ENCODE assay signal across 8 mouse cellular contexts in the genomic region with DNA sequence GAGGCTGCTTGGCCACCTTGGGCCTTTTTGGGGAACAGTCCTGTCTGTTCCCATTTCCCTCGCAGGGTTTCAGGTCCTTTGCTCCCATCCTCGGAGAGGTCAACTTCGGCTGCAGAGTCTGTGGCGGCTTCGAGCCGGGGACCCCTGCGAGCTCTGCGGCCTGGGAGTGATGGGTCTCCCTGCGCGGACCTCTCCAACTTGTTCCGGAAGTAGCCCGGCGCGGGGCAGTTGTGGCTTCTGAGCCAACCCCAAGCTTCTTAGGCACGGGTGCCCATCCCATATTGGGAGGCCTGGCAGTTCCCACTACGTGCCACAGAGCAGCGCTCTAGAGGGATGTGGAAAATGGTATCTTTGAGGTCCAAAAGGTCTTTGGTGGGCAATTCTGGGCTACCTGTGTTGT. TPM values are rescaled to one million over a fixed set of nuclear protein-coding genes. Genes with fewer than 3 reads are reported as not detected.
A peak's percentile ranks its signal among the peaks of the same experiment; 100 is the strongest.
DNase-seq lines count a peak whose midpoint lies in the region; ATAC-seq and TF ChIP-seq lines count a peak whose summit lies in the region.
"Not testable (repeated sequence)": the region's sequence is repeated elsewhere in the genome, so short reads cannot be mapped to it uniquely, and the experiment has no call there.
"Had no signal": no experiment of that assay in that cellular context is flagged by ENCODE, and none has a peak within 500 bp of the region (broad histone marks: within the 10 kb centered on the region; RNA-seq: fewer than 3 reads in every experiment).

No protein-coding gene starts in this region.

- not testable (repeated sequence) for H3K4me1 ChIP-seq in embryonic facial prominence, embryonic 10.5 days; hindbrain, embryonic 12.5 days; kidney, postnatal 0 days (replicated peaks; ENCODE audit: insufficient read depth, low read length); liver, embryonic 13.5 days (replicated peaks); midbrain, embryonic 15.5 days; stomach, embryonic 15.5 days

- intact Hi-C loops in gastrocnemius, postnatal 14 days (cut with DNase I; ENCODE audit: low total_unique reads), result not testable (repeated sequence)

- peak overlapping the region; percentile 44 for H3K4me2 ChIP-seq in hindbrain, embryonic 12.5 days (replicated peaks)
- peak overlapping the region; percentile 54; the same call in 1 of the 2 replicates for H3K4me2 ChIP-seq in kidney, postnatal 0 days (ENCODE audit: low read length)
- peak overlapping the region; percentile 59 for H3K4me2 ChIP-seq in liver, embryonic 13.5 days
- H3K4me2 ChIP-seq in midbrain, embryonic 15.5 days, result 0 out of 2 replicates have a peak overlapping the region, but pooled peaks have one; percentile 31
- H3K4me2 ChIP-seq in stomach, embryonic 15.5 days, result peak overlapping the region; percentile 54

- peak overlapping the region; percentile 61 for H3K4me3 ChIP-seq in embryonic facial prominence, embryonic 10.5 days
- peak overlapping the region; percentile 42 for H3K4me3 ChIP-seq in hindbrain, embryonic 12.5 days
- H3K4me3 ChIP-seq in kidney, postnatal 0 days (replicated peaks; ENCODE audit: low read depth, low read length), result peak overlapping the region; percentile 37
- peak overlapping the region; percentile 51 for H3K4me3 ChIP-seq in liver, embryonic 13.5 days (replicated peaks)
- H3K4me3 ChIP-seq in midbrain, embryonic 15.5 days, result peak overlapping the region; percentile 31
- peak overlapping the region; percentile 47 for H3K4me3 ChIP-seq in stomach, embryonic 15.5 days (replicated peaks)

- ATAC-seq in hindbrain, embryonic 12.5 days (ENCODE audit: low FRiP score); kidney, postnatal 0 days (replicated peaks; ENCODE audit: low FRiP score, low read depth); liver, embryonic 13.5 days (ENCODE audit: low read depth); midbrain, embryonic 15.5 days (replicated peaks); stomach, embryonic 15.5 days (ENCODE audit: insufficient read depth, low FRiP score, low read depth): not testable (repeated sequence)

- TF ChIP-seq CTCF in kidney, postnatal 0 days (IDR thresholded peaks at IDR 0.05; ENCODE audit: low read depth), result not testable (repeated sequence)

- peak; percentile 30 for DNase-seq in embryonic facial prominence, embryonic 10.5 days (ENCODE audit: low spot score)
- DNase-seq in gastrocnemius, postnatal 14 days, result peak; percentile 2
- DNase-seq in kidney, postnatal 0 days (ENCODE audit: low spot score), result peak; percentile 0
- not testable (repeated sequence) for DNase-seq in liver, embryonic 13.5 days

- H3K9me3 ChIP-seq in embryonic facial prominence, embryonic 10.5 days, result peaks cover 40% of the 10 kb centered on the region
- H3K9me3 ChIP-seq in hindbrain, embryonic 12.5 days (replicated peaks), result peaks cover 23% of the 10 kb centered on the region
- not testable (repeated sequence) for H3K9me3 ChIP-seq in kidney, postnatal 0 days (replicated peaks; ENCODE audit: low read length); liver, embryonic 13.5 days (replicated peaks); stomach, embryonic 15.5 days
- H3K9me3 ChIP-seq in midbrain, embryonic 15.5 days, result peaks cover 13% of the 10 kb centered on the region

- WGBS in embryonic facial prominence, embryonic 10.5 days, result 20% methylated on average over 17 of the region's 17 CpGs
- WGBS in hindbrain, embryonic 12.5 days, result 25% methylated on average over 17 of the region's 17 CpGs
- WGBS in kidney, postnatal 0 days, result 30% methylated on average over 17 of the region's 17 CpGs
- 14% methylated on average over 17 of the region's 17 CpGs for WGBS in liver, embryonic 13.5 days (ENCODE audit: insufficient replicate concordance)
- WGBS in midbrain, embryonic 15.5 days, result 25% methylated on average over 17 of the region's 17 CpGs
- WGBS in stomach, embryonic 15.5 days, result 19% methylated on average over 17 of the region's 17 CpGs

- not testable (repeated sequence) for H3K27me3 ChIP-seq in embryonic facial prominence, embryonic 10.5 days (replicated peaks; ENCODE audit: low read depth, poor library complexity, severe bottlenecking); hindbrain, embryonic 12.5 days; kidney, postnatal 0 days (ENCODE audit: insufficient read depth, low read length); liver, embryonic 13.5 days; midbrain, embryonic 15.5 days (replicated peaks); stomach, embryonic 15.5 days (replicated peaks)

- H3K9ac ChIP-seq in hindbrain, embryonic 12.5 days; kidney, postnatal 0 days (ENCODE audit: low read depth, low read length); liver, embryonic 13.5 days; midbrain, embryonic 15.5 days; stomach, embryonic 15.5 days: not testable (repeated sequence)

- not testable (repeated sequence) for H3K27ac ChIP-seq in embryonic facial prominence, embryonic 10.5 days (replicated peaks); hindbrain, embryonic 12.5 days; kidney, postnatal 0 days; liver, embryonic 13.5 days; midbrain, embryonic 15.5 days; stomach, embryonic 15.5 days

- H3K36me3 ChIP-seq in embryonic facial prominence, embryonic 10.5 days (replicated peaks); hindbrain, embryonic 12.5 days; kidney, postnatal 0 days (ENCODE audit: insufficient read depth, low read length); liver, embryonic 13.5 days; midbrain, embryonic 15.5 days (replicated peaks); stomach, embryonic 15.5 days: not testable (repeated sequence)

RNA-seq across cellular contexts. Expression of gene 5730507C01Rik, which starts 0.8 kb away (rescaled TPM):
- 3.7 and 4.3 TPM in 2 replicates for polyA plus RNA-seq in embryonic facial prominence, embryonic 10.5 days (2016; fragmentation: Nextera tagmentation; extraction: Ambion mirVana)
- under 1 TPM in 1 of 2 experiments, not detected in 1; 0.21 TPM for total RNA-seq in gastrocnemius, postnatal 14 days (2021)
- polyA plus RNA-seq in hindbrain, embryonic 12.5 days (2016; fragmentation: Nextera tagmentation; extraction: Ambion mirVana), result 3.1 and 3.6 TPM in 2 replicates
- 1.5 and 2.4 TPM in 2 replicates for polyA plus RNA-seq in kidney, postnatal 0 days (2015; fragmentation: Nextera tagmentation; extraction: Ambion mirVana)
- polyA plus RNA-seq in liver, embryonic 13.5 days (2015; fragmentation: Nextera tagmentation; extraction: Ambion mirVana), result 0.37 and 0.38 TPM in 2 replicates
- 1.8 and 2.1 TPM in 2 replicates for polyA plus RNA-seq in midbrain, embryonic 15.5 days (2015; fragmentation: Nextera tagmentation; extraction: Ambion mirVana)
- 2.3 and 2.7 TPM in 2 replicates for polyA plus RNA-seq in stomach, embryonic 15.5 days (2015; fragmentation: Nextera tagmentation; extraction: Ambion mirVana)
- total RNA-seq: granulocyte monocyte progenitor cell, adult 5-6 weeks had no signal
